24 mouse cellular contexts compared by ENCODE assay signal in the genomic region with DNA sequence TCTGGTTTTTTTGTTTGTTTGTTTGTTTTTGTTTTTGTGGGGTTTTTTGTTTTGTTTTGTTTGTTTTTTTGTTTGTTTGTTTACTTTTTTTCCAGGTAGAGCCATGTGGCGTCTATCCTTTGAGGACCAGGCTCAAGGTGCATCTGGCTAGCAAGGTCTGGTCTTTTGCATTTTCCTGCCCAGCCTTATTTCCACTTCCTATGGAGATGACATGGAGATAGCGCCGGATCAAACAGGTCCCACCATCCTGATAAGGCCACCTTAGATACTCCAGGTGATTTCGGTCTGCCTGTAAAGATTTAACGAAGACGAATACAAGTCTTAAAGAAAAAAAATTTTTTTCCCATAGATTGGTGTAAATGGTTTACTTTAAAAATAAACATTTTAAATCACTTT.
A peak's percentile ranks its signal among the peaks of the same experiment; 100 is the strongest.
DNase-seq lines count a peak whose midpoint lies in the region; ATAC-seq and TF ChIP-seq lines count a peak whose summit lies in the region.
"Had no signal": no experiment of that assay in that cellular context is flagged by ENCODE, and none has a peak within 500 bp of the region (broad histone marks: within the 10 kb centered on the region; RNA-seq: fewer than 3 reads in every experiment).

No protein-coding gene starts in this region.

- H3K27ac ChIP-seq in heart, adult 2 months, result peak overlapping the region; percentile 84; the same call in 1 of the 2 replicates
- 0 out of 2 replicates have a peak overlapping the region, but pooled peaks have one; percentile 10 for H3K27ac ChIP-seq in hindbrain, embryonic 15.5 days (replicated peaks)
- no peak overlapping the region for H3K27ac ChIP-seq in hindbrain, embryonic 13.5 days
- peak overlapping the region; percentile 75 for H3K27ac ChIP-seq in brown adipose tissue, adult 24 weeks (replicated peaks; ENCODE audit: low read depth, low read length)
- H3K27ac ChIP-seq in limb, embryonic 11.5 days (replicated peaks; ENCODE audit: low read depth, low read length), result peak overlapping the region; percentile 48
- H3K27ac ChIP-seq: liver, embryonic 12.5 days; neural tube, embryonic 12.5 days had no signal

- peaks cover 8% of the 10 kb centered on the region for H3K36me3 ChIP-seq in heart, adult 2 months (ENCODE audit: control insufficient read depth, insufficient read depth, low read length)
- no peaks in the 10 kb centered on the region for H3K36me3 ChIP-seq in hindbrain, embryonic 15.5 days
- no peaks in the 10 kb centered on the region for H3K36me3 ChIP-seq in hindbrain, embryonic 13.5 days
- H3K36me3 ChIP-seq in limb, embryonic 11.5 days (ENCODE audit: control insufficient read depth, insufficient read depth, low read length), result no peaks in the 10 kb centered on the region
- H3K36me3 ChIP-seq: embryonic facial prominence, embryonic 12.5 days; limb, embryonic 13.5 days; liver, embryonic 12.5 days; midbrain, embryonic 13.5 days; neural tube, embryonic 12.5 days had no signal

- no peak for DNase-seq in heart, adult 2 months
- DNase-seq in heart, postnatal 10 days, result no peak
- DNase-seq in limb, embryonic 11.5 days (ENCODE audit: low spot score), result no peak
- DNase-seq in Muller cell, postnatal 12 days (ENCODE audit: inconsistent ontology term), result no peak
- DNase-seq: adrenal gland, adult 8-10 months; cerebellum, adult 18-20 months; cerebellum, postnatal 14 days; gastrocnemius, postnatal 10 days; kidney, adult 2 months; kidney, postnatal 10 days; lung, adult 18-20 months; lung, postnatal 14 days; right cerebral cortex, postnatal 14 days; spleen, adult 18-20 months had no signal

- intact Hi-C loops in heart, adult 2 months (cut with DNase I), result loop anchor here (5.0 kb wide), 1 partner anchor 91 kb away; a partner anchor contains a TSS
- intact Hi-C loops in heart, postnatal 10 days (cut with DNase I), result no loop called here

- H3K9me3 ChIP-seq in hindbrain, embryonic 15.5 days, result no peaks in the 10 kb centered on the region
- H3K9me3 ChIP-seq in hindbrain, embryonic 13.5 days, result no peaks in the 10 kb centered on the region
- no peaks in the 10 kb centered on the region for H3K9me3 ChIP-seq in limb, embryonic 11.5 days (ENCODE audit: control insufficient read depth, low read length)
- H3K9me3 ChIP-seq: embryonic facial prominence, embryonic 12.5 days; limb, embryonic 13.5 days; liver, embryonic 12.5 days; midbrain, embryonic 13.5 days; neural tube, embryonic 12.5 days had no signal

- no peak for ATAC-seq in hindbrain, embryonic 15.5 days (ENCODE audit: low FRiP score, low read depth)
- no peak for ATAC-seq in hindbrain, embryonic 13.5 days (ENCODE audit: low FRiP score)
- ATAC-seq in limb, embryonic 11.5 days (ENCODE audit: insufficient number of reproducible peaks, low FRiP score, low TSS enrichment, low read depth), result no peak
- ATAC-seq: activated CD4-positive, CD25-positive, alpha-beta regulatory T cell, adult 4 months; forebrain, embryonic 14.5 days; liver, embryonic 12.5 days; midbrain, embryonic 13.5 days had no signal

- TF ChIP-seq POLR2A in heart, adult 2 months (IDR thresholded peaks at IDR 0.05; ENCODE audit: insufficient read depth, low read depth, low read length), result no peak

- no peak overlapping the region for H3K4me2 ChIP-seq in hindbrain, embryonic 15.5 days
- H3K4me2 ChIP-seq in hindbrain, embryonic 13.5 days, result no peak overlapping the region
- H3K4me2 ChIP-seq in limb, embryonic 11.5 days (ENCODE audit: low read depth, severe bottlenecking), result no peak overlapping the region
- H3K4me2 ChIP-seq: liver, embryonic 12.5 days had no signal

- TF ChIP-seq CTCF in heart, adult 2 months (IDR thresholded peaks at IDR 0.05), result no peak

- no peaks in the 10 kb centered on the region for H3K27me3 ChIP-seq in heart, adult 2 months (ENCODE audit: control insufficient read depth, insufficient read depth, low read length)
- H3K27me3 ChIP-seq in hindbrain, embryonic 15.5 days, result no peaks in the 10 kb centered on the region
- no peaks in the 10 kb centered on the region for H3K27me3 ChIP-seq in hindbrain, embryonic 13.5 days
- no peaks in the 10 kb centered on the region for H3K27me3 ChIP-seq in limb, embryonic 11.5 days (ENCODE audit: control insufficient read depth, insufficient read depth, low read length)
- H3K27me3 ChIP-seq: embryonic facial prominence, embryonic 12.5 days; limb, embryonic 13.5 days; liver, embryonic 12.5 days; midbrain, embryonic 13.5 days; neural tube, embryonic 12.5 days had no signal

- H3K4me1 ChIP-seq in heart, adult 2 months (ENCODE audit: control insufficient read depth, insufficient read depth, low read length), result peaks cover 5% of the 10 kb centered on the region
- H3K4me1 ChIP-seq in hindbrain, embryonic 15.5 days (replicated peaks), result peaks cover 7% of the 10 kb centered on the region
- H3K4me1 ChIP-seq in hindbrain, embryonic 13.5 days (replicated peaks), result peaks cover 17% of the 10 kb centered on the region
- peaks cover 10% of the 10 kb centered on the region; the same call in 1 of the 2 replicates for H3K4me1 ChIP-seq in brown adipose tissue, adult 24 weeks (ENCODE audit: control insufficient read depth, insufficient read depth, insufficient read length, low read length)
- H3K4me1 ChIP-seq in limb, embryonic 11.5 days (ENCODE audit: control insufficient read depth, insufficient read depth, low read length), result peaks cover 14% of the 10 kb centered on the region
- H3K4me1 ChIP-seq: liver, embryonic 12.5 days had no signal

- H3K4me3 ChIP-seq in heart, adult 2 months, result no peak overlapping the region
- no peak overlapping the region for H3K4me3 ChIP-seq in hindbrain, embryonic 15.5 days
- H3K4me3 ChIP-seq in hindbrain, embryonic 13.5 days, result no peak overlapping the region
- no peak overlapping the region for H3K4me3 ChIP-seq in brown adipose tissue, adult 24 weeks (ENCODE audit: insufficient read depth, low read depth, low read length)
- H3K4me3 ChIP-seq in limb, embryonic 11.5 days (ENCODE audit: low read depth, low read length), result no peak overlapping the region
- H3K4me3 ChIP-seq: embryonic facial prominence, embryonic 12.5 days; limb, embryonic 13.5 days; liver, embryonic 12.5 days; midbrain, embryonic 13.5 days; neural tube, embryonic 12.5 days had no signal

- WGBS in heart, adult 2 months, result 74% methylated on average over 6 of the region's 6 CpGs
- 83% methylated on average over 6 of the region's 6 CpGs for WGBS in hindbrain, embryonic 15.5 days
- 76% methylated on average over 6 of the region's 6 CpGs for WGBS in hindbrain, embryonic 13.5 days
- WGBS in limb, embryonic 11.5 days, result 80% methylated on average over 6 of the region's 6 CpGs

- no peak overlapping the region for H3K9ac ChIP-seq in heart, adult 2 months (ENCODE audit: low read depth, low read length)
- H3K9ac ChIP-seq in hindbrain, embryonic 15.5 days, result no peak overlapping the region
- no peak overlapping the region for H3K9ac ChIP-seq in hindbrain, embryonic 13.5 days
- H3K9ac ChIP-seq in limb, embryonic 11.5 days (ENCODE audit: low read length), result no peak overlapping the region
- H3K9ac ChIP-seq: embryonic facial prominence, embryonic 12.5 days; limb, embryonic 13.5 days; liver, embryonic 12.5 days; midbrain, embryonic 13.5 days; neural tube, embryonic 12.5 days had no signal

- no peak for TF ChIP-seq EP300 in heart, adult 2 months (IDR thresholded peaks at IDR 0.05; ENCODE audit: insufficient read depth, low read depth, low read length)

- H3K79me2 ChIP-seq in heart, adult 2 months (replicated peaks; ENCODE audit: control insufficient read depth, insufficient read depth, low read length), result 0 out of 2 replicates have a peak, but pooled peaks cover 3% of the 10 kb centered on the region
